Mouse (Mus musculus) liver, postnatal 0 days (tissue): ENCODE measurements around the gene Slc6a9.

ENCODE experiments used
- CTCF ChIP-seq: sonication (generic); IDR thresholded peaks from 2 replicates; pipeline ENCODE4 v1.5.1; 2016; ENCODE audit warnings: antibody characterized with exemption, low read depth
- EP300 ChIP-seq: IDR thresholded peaks from 2 replicates; pipeline ENCODE4 v1.6.1; 2016; ENCODE audit warnings: antibody characterized with exemption, low read depth, mild to moderate bottlenecking

GRCm38 (mm10) chr4:117846261-117846660 is 12.0 kb downstream of the Slc6a9 start:
- no peak for TF ChIP-seq CTCF
- no peak for TF ChIP-seq EP300
